Comparison of ENCODE assay signal across 13 mouse cellular contexts in the genomic region with DNA sequence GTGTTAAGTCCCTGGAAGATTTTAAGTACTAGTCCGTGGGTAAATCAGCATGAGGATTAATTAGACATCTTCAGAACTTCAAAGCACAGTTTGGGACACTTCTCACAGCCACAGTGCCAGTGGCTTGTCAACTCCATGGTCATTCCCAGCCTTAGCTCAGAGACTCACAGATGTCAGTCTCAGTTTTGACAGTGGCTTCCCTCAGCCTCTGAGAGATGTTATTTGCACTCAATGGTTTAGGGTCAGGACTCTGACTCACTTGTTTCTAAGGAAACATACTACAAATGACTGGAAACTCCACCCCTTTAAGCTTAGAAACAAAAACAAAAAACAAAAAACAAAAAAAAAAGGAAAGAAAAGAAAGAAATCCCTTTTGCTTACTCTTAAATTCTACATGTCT. TPM values are rescaled to one million over a fixed set of nuclear protein-coding genes. Genes with fewer than 3 reads are reported as not detected.
DNase-seq lines count a peak whose midpoint lies in the region; ATAC-seq and TF ChIP-seq lines count a peak whose summit lies in the region.
"Had no signal": no experiment of that assay in that cellular context is flagged by ENCODE, and none has a peak within 500 bp of the region (broad histone marks: within the 10 kb centered on the region; RNA-seq: fewer than 3 reads in every experiment).

No protein-coding gene starts in this region.

- ATAC-seq in liver, embryonic 12.5 days = no peak
- 0 out of 2 replicates have a peak, but pooled peaks have one; percentile 14 for ATAC-seq in granulocyte monocyte progenitor cell, adult 5-6 weeks (replicated peaks; ENCODE audit: poor library complexity, severe bottlenecking)
- ATAC-seq in neutrophil, adult 5-6 weeks (ENCODE audit: extremely low read depth, insufficient number of reproducible peaks, low FRiP score, poor library complexity, severe bottlenecking) = peak; percentile 34; the same call in 1 of the 2 replicates

- peaks cover 4% of the 10 kb centered on the region for H3K4me1 ChIP-seq in liver, adult 2 months (ENCODE audit: control insufficient read depth, insufficient read depth, low read length)
- H3K4me1 ChIP-seq in liver, embryonic 12.5 days = peaks cover 6% of the 10 kb centered on the region; the same call in 1 of the 2 replicates
- H3K4me1 ChIP-seq: embryonic facial prominence, embryonic 13.5 days; hindbrain, embryonic 10.5 days had no signal

- H3K9ac ChIP-seq in liver, adult 2 months (ENCODE audit: low read depth, low read length) = no peak overlapping the region
- H3K9ac ChIP-seq in liver, embryonic 12.5 days = no peak overlapping the region
- H3K9ac ChIP-seq: embryonic facial prominence, embryonic 13.5 days; liver, embryonic 14.5 days had no signal

- peak; percentile 15 for DNase-seq in adrenal gland, adult 2 months
- DNase-seq in adrenal gland, postnatal 4 days (ENCODE audit: low spot score in 2 of 2) = no peak
- DNase-seq in liver, adult 2 months (ENCODE audit: extremely low read depth, low read depth, low spot score) = peak; percentile 9
- no peak for DNase-seq in right cerebral cortex, adult 2 months (ENCODE audit: low spot score in 2 of 2)
- DNase-seq in right cerebral cortex, postnatal 14 days = no peak
- DNase-seq: right cerebral cortex, postnatal 25 days had no signal

- H3K9me3 ChIP-seq in liver, embryonic 12.5 days (replicated peaks) = no peaks in the 10 kb centered on the region
- H3K9me3 ChIP-seq: embryonic facial prominence, embryonic 13.5 days; hindbrain, embryonic 10.5 days had no signal

- WGBS in liver, adult 2 months = 56% methylated on average over 1 of the region's 1 CpGs
- 38% methylated on average over 1 of the region's 1 CpGs for WGBS in liver, embryonic 12.5 days (ENCODE audit: insufficient replicate concordance)

- no peak overlapping the region for H3K4me2 ChIP-seq in liver, embryonic 12.5 days

- no peak for TF ChIP-seq CTCF in liver, adult 2 months (IDR thresholded peaks at IDR 0.05; ENCODE audit: low read depth, low read length)

- TF ChIP-seq POLR2A in liver, adult 2 months (IDR thresholded peaks at IDR 0.05; ENCODE audit: extremely low read depth, insufficient read depth, low read length) = no peak

- 0 out of 2 replicates have a peak overlapping the region, but pooled peaks have one; percentile 1 for H3K27ac ChIP-seq in liver, adult 2 months (replicated peaks; ENCODE audit: insufficient read depth, low read depth, low read length)
- H3K27ac ChIP-seq in liver, embryonic 12.5 days = no peak overlapping the region
- H3K27ac ChIP-seq: embryonic facial prominence, embryonic 13.5 days; hindbrain, embryonic 10.5 days; liver, embryonic 14.5 days had no signal

- H3K36me3 ChIP-seq in liver, adult 2 months (ENCODE audit: control insufficient read depth, insufficient read depth, low read length) = no peaks in the 10 kb centered on the region
- no peaks in the 10 kb centered on the region for H3K36me3 ChIP-seq in liver, embryonic 12.5 days
- H3K36me3 ChIP-seq: embryonic facial prominence, embryonic 13.5 days; hindbrain, embryonic 10.5 days had no signal

- 0 out of 2 replicates have a peak, but pooled peaks cover 3% of the 10 kb centered on the region for H3K27me3 ChIP-seq in liver, adult 2 months (ENCODE audit: control insufficient read depth, insufficient read depth, low read length)
- H3K27me3 ChIP-seq in liver, embryonic 12.5 days (replicated peaks) = no peaks in the 10 kb centered on the region
- H3K27me3 ChIP-seq: embryonic facial prominence, embryonic 13.5 days had no signal

- H3K79me2 ChIP-seq in liver, adult 2 months (ENCODE audit: control insufficient read depth, insufficient read depth, low read length) = no peaks in the 10 kb centered on the region

- no peak overlapping the region for H3K4me3 ChIP-seq in liver, adult 2 months (ENCODE audit: insufficient read depth, low read depth, low read length)
- H3K4me3 ChIP-seq in liver, embryonic 12.5 days = no peak overlapping the region
- H3K4me3 ChIP-seq: hindbrain, embryonic 10.5 days had no signal

RNA-seq across cellular contexts. Expression of a gene that starts 0.8 kb away (rescaled TPM):
- 10 to 100 TPM; 18.6 to 20.6 TPM for total RNA-seq in adrenal gland, adult 2 months (2021)
- 7.3 and 9.5 TPM in 2 replicates for polyA plus RNA-seq in adrenal gland, adult 2 months (2012; rRNA removed)
- total RNA-seq in adrenal gland, postnatal 4 days (2021) = 10 to 100 TPM; 11.5 to 12.4 TPM
- total RNA-seq in liver, adult 2 months (2014; rRNA removed) = 9.3 and 9.4 TPM in 2 replicates
- 2.6 and 3.6 TPM in 2 replicates for polyA plus RNA-seq in liver, adult 2 months (2012; rRNA removed)
- polyA plus RNA-seq in liver, embryonic 12.5 days (2016; fragmentation: Nextera tagmentation; extraction: Ambion mirVana) = 1.9 and 2.1 TPM in 2 replicates
- 7.1 and 9.0 TPM in 2 replicates for total RNA-seq in granulocyte monocyte progenitor cell, adult 5-6 weeks (2014; fragmentation: Nextera tagmentation)
- 8.8 and 11.0 TPM in 2 replicates for total RNA-seq in granulocyte monocyte progenitor cell, adult 5-6 weeks (2017)
- 79.4 and 83.7 TPM in 2 replicates for total RNA-seq in neutrophil, adult 5-6 weeks (2017)

RNA-seq across cellular contexts. Expression of a gene that starts 25.0 kb away (rescaled TPM):
- under 1 TPM; 0.29 to 0.62 TPM for total RNA-seq in adrenal gland, adult 2 months (2021)
- 0.03 TPM in 1 of 2 replicates, not detected in the other for polyA plus RNA-seq in adrenal gland, adult 2 months (2012; rRNA removed)
- under 1 TPM; 0.22 to 0.28 TPM for total RNA-seq in adrenal gland, postnatal 4 days (2021)
- total RNA-seq in liver, adult 2 months (2014; rRNA removed) = 2.8 and 4.1 TPM in 2 replicates
- 0.37 and 0.72 TPM in 2 replicates for polyA plus RNA-seq in liver, adult 2 months (2012; rRNA removed)
- not detected in 2 replicates for polyA plus RNA-seq in liver, embryonic 12.5 days (2016; fragmentation: Nextera tagmentation; extraction: Ambion mirVana)
- not detected in 2 replicates for total RNA-seq in granulocyte monocyte progenitor cell, adult 5-6 weeks (2014; fragmentation: Nextera tagmentation)
- not detected in 2 replicates for total RNA-seq in granulocyte monocyte progenitor cell, adult 5-6 weeks (2017)
- total RNA-seq in neutrophil, adult 5-6 weeks (2017) = not detected in 2 replicates
- total RNA-seq: left cerebral cortex, adult 18-20 months had no signal
- polyA plus RNA-seq: embryonic facial prominence, embryonic 13.5 days; hindbrain, embryonic 10.5 days had no signal

RNA-seq across cellular contexts. Expression of a gene that starts 59.8 kb away (rescaled TPM):
- total RNA-seq in adrenal gland, adult 2 months (2021) = 10 to 100 TPM in 1 of 2 experiments, 1 to 10 TPM in 1; 10.0 to 10.7 TPM
- 18.0 and 23.8 TPM in 2 replicates for polyA plus RNA-seq in adrenal gland, adult 2 months (2012; rRNA removed)
- 1 to 10 TPM; 6.7 to 7.8 TPM for total RNA-seq in adrenal gland, postnatal 4 days (2021)
- total RNA-seq in liver, adult 2 months (2014; rRNA removed) = 13.0 and 29.4 TPM in 2 replicates
- polyA plus RNA-seq in liver, adult 2 months (2012; rRNA removed) = 10.9 and 15.1 TPM in 2 replicates
- 0.86 and 0.87 TPM in 2 replicates for polyA plus RNA-seq in liver, embryonic 12.5 days (2016; fragmentation: Nextera tagmentation; extraction: Ambion mirVana)
- 54.0 and 85.4 TPM in 2 replicates for total RNA-seq in granulocyte monocyte progenitor cell, adult 5-6 weeks (2014; fragmentation: Nextera tagmentation)
- total RNA-seq in granulocyte monocyte progenitor cell, adult 5-6 weeks (2017) = 71.1 and 77.3 TPM in 2 replicates
- total RNA-seq in neutrophil, adult 5-6 weeks (2017) = 39.9 and 50.7 TPM in 2 replicates

Comparison
In these comparisons a context has a peak if more than half of its experiments do, and no peak if none do; other contexts are left out.
1. DNase-seq: peak in adrenal gland, adult 2 months (single experiment) and liver, adult 2 months (single experiment); none in adrenal gland, postnatal 4 days (0 of 2), right cerebral cortex, adult 2 months (0 of 2) and right cerebral cortex, postnatal 14 days (single experiment).